Mouse (Mus musculus): ENCODE data around the gene Neu4. TPM values are rescaled to one million over a fixed set of nuclear protein-coding genes. Genes with fewer than 3 reads are reported as not detected.
A peak's percentile ranks its signal among the peaks of the same experiment; 100 is the strongest.
"Not testable (repeated sequence)": the region's sequence is repeated elsewhere in the genome, so short reads cannot be mapped to it uniquely, and the experiment has no call there.

Neu4 gene
- not detected for polyA plus RNA-seq (2021)

DNA sequence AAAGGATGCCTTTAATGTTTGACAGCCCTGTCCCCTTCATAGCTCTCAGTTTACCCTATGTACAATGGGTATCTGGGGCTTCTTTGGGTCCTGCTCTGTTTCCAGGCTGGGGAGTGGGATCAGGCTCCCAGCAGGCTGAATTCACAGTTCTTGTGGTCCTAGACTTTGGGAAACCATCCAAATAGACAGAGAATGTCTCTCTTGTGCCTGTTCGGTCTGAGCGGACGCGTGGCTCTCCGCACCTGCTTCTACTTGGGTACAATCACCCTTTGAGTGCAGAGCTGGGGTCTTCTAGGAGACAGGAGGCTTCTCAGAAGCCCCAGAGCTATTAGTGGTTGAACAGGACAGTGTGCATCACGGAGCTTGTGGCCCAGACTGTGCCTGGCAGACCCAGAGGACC lies at the start of gene Neu4:
TSS of gene Neu4 (plus strand) at position 301 of the 400 bp plus-strand sequence.
- ATAC-seq (no peak), DNase-seq (ENCODE audit: low read depth, low spot score) (no peak)
- ChIA-PET POLR2A (no interaction called here), CTCF (no interaction called here)
- no peak for TF ChIP-seq CTCF (IDR thresholded peaks at IDR 0.05)
- in situ Hi-C loops (cut with MboI; ENCODE audit: low pct_unique_long_range_greater_than_20kb), result no loop called here
- H3K27me3 ChIP-seq, result peaks cover 37% of the 10 kb centered on the region

DNA sequence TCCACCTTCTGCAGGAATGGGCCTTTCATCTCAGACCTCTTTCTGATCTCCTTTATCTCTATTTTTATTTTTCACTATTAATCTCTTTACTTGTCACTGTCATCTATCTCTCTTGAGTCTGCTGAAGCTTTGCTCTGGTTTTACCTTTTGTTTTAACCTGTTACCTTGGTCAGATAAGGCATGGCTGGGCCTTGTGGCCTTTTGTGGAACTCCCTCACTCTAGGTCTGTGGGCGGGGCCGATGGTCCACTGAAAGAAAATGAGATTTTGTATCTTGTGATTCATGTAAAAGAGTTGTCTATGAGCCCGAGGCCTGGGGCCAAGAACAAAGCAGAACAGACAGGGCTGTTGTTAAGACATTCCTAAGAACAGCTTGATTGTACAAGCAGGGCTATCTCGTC lies 49.5 kb upstream of the Neu4 start:
- DNase-seq (ENCODE audit: low read depth, low spot score); H3K27me3 ChIP-seq; POLR2A ChIA-PET; ATAC-seq; in situ Hi-C loops (cut with MboI; ENCODE audit: low pct_unique_long_range_greater_than_20kb); CTCF ChIA-PET: not testable (repeated sequence)

DNA sequence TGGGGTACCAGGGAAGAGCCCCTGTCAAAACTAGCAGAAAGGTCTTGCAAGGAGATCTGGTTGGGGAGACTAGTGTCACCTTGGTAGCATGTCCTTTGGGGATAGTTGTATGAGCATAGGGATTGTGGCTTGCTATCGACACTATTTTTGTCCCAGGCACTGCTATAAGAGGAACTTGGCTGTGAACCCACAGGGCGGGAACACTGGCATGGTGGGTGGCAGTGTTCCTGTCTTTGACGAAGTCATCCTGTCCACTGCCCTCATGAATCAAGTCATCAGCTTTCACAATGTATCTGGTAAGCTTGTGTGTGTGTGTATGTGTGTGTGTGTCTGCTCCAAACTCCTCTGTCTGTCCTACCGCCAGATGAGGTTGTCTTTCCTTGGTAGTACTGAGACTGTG lies 44.5 kb upstream of the Neu4 start:
- ATAC-seq; CTCF ChIA-PET; POLR2A ChIA-PET; in situ Hi-C loops (cut with MboI; ENCODE audit: low pct_unique_long_range_greater_than_20kb); DNase-seq (ENCODE audit: low read depth, low spot score); H3K27me3 ChIP-seq: not testable (repeated sequence)

DNA sequence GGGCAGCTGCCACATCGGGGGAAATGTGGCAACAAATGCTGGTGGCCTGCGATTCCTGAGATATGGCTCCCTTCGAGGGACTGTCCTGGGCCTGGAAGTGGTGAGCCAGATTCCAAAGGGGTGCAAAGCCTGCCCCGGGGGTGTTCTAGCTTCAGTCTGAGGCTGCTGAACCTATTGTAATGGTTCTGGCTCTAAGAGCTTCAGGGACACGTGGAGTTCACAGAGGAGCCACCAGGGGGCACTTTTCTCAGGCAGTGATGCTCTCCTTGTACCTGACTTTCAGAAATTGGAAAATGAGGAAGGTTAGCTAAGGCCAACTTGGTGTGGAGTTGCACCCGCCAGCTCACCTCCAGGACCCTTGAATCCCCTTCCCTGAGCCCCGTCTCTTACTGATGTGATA lies 42.0 kb upstream of the Neu4 start:
- CTCF ChIA-PET; POLR2A ChIA-PET; in situ Hi-C loops (cut with MboI; ENCODE audit: low pct_unique_long_range_greater_than_20kb); DNase-seq (ENCODE audit: low read depth, low spot score); H3K27me3 ChIP-seq: not testable (repeated sequence)
- ATAC-seq, result peak; percentile 58

DNA sequence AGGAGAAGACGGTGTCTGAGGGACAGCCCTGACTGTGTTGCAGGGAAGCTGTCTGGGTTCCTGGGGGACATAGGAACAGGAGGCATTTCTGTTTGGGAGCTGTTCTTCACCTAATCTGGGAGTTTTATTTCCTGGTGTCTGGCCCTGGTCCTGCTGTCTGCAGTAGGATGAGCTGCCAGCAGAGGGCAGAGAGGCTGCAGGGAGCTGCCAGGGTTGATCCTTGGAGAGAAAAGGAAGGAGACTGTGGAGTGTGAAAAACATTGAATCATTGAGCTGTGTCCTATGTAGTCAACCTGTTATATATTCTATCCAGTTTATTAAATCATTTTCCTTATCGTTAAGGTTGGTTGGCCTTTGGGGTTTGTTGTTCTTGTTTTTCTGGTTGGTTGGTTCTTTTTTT lies 39.3 kb upstream of the Neu4 start:
- in situ Hi-C loops (cut with MboI; ENCODE audit: low pct_unique_long_range_greater_than_20kb); CTCF ChIA-PET; DNase-seq (ENCODE audit: low read depth, low spot score); H3K27me3 ChIP-seq; POLR2A ChIA-PET: not testable (repeated sequence)
- ATAC-seq, result peak; percentile 93

DNA sequence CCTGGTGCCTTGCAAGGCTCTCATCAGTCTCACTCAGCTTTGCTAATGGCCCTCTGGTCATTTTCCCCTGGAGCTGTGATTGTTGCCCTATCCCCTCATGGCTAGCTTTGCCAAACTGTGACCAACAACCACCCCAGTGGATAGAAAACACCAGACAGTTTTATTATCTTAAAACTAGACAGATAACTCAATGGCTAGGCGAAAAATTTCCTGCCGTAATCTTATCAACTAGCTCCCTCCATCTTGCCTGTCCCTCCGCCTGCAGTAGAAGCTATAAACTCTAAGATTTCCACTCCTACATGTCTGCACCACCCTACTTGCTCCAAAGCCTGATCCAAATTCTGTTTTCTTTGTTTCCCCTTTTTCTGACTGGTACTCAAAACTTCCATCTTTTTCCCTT lies 34.1 kb upstream of the Neu4 start:
- in situ Hi-C loops (cut with MboI; ENCODE audit: low pct_unique_long_range_greater_than_20kb), result loop anchor here (5.0 kb wide), 1 partner anchor 91 kb away; no protein-coding TSS in a partner anchor
- ATAC-seq (no peak), DNase-seq (ENCODE audit: low read depth, low spot score) (no peak)
- H3K27me3 ChIP-seq, result no peaks in the 10 kb centered on the region
- POLR2A ChIA-PET, result no interaction called here
- CTCF ChIA-PET, result no interaction called here
- TF ChIP-seq CTCF (IDR thresholded peaks at IDR 0.05), result no peak

DNA sequence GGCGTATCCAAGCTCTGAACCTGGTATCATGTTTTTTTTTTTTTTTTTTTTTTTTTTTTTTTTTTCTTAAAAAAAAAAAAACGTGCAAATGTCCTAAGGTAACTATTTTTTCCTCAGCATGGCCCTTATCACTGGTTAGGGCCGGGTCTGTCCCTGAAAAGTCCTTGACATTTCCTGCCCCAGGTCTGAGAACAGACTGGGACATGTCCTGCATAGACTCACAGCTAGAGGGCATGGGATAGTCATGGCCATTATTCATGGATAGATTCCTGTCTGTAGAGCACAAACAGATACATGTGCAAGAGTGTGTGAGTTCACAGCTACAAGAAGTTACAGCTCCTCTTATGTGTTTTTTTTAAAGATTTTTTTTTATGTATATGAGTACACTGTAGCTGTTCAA lies 31.5 kb upstream of the Neu4 start:
- ATAC-seq (no peak), DNase-seq (ENCODE audit: low read depth, low spot score) (no peak)
- H3K27me3 ChIP-seq, result no peaks in the 10 kb centered on the region
- TF ChIP-seq CTCF (IDR thresholded peaks at IDR 0.05), result no peak
- ChIA-PET POLR2A (no interaction called here), CTCF (interaction anchor here (1.0 kb wide), 1 partner anchor 90 kb away, joined by 4 read pairs; no protein-coding TSS in a partner anchor)
- in situ Hi-C loops (cut with MboI; ENCODE audit: low pct_unique_long_range_greater_than_20kb), result loop anchor here (5.0 kb wide), 1 partner anchor 89 kb away; no protein-coding TSS in a partner anchor

DNA sequence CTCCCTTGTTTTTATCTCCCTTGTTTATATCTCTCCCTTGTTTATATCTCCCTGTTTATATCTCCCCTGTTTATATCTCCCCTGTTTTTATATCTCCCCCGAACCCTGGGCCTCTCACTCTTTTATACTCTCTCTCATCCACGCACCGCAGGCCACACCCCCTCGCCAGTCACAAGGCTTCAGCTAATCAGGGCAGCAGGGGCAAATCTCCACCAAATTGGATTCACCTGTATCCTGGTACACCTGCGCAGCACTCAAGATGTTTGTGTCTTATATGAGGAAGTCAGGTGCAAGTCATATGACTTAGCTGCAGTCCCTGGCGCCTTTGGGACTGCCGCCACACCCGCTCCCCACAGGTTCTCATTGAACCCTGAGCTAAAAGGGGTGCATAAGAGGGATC lies 30.0 kb upstream of the Neu4 start, which contains the start of gene Gal3st2c:
TSS of gene Gal3st2c (plus strand) at position 301 of the 400 bp plus-strand sequence.
- in situ Hi-C loops (cut with MboI; ENCODE audit: low pct_unique_long_range_greater_than_20kb); POLR2A ChIA-PET; H3K27me3 ChIP-seq; ATAC-seq; CTCF ChIA-PET; DNase-seq (ENCODE audit: low read depth, low spot score): not testable (repeated sequence)

DNA sequence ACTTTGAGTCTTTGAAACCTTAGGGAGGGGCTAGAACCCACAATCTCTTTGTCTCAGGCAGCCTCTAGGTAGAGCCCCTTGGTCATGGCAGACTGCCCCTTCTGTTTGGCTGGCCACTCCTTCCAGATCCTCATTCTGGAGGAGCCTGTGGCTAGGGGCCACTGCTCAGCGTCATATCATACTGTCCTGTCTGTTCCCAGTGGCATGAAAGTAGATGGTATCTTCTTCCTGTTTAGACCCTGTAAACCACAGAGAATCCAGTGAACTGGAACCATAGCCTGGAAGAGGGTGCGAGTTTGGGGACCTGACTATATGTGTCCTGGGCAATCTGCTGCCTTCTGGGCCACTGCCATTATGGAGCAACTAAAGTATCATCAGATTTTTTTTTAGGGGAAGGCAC lies 29.2 kb upstream of the Neu4 start:
- H3K27me3 ChIP-seq; POLR2A ChIA-PET; in situ Hi-C loops (cut with MboI; ENCODE audit: low pct_unique_long_range_greater_than_20kb); CTCF ChIA-PET; DNase-seq (ENCODE audit: low read depth, low spot score); ATAC-seq: not testable (repeated sequence)

DNA sequence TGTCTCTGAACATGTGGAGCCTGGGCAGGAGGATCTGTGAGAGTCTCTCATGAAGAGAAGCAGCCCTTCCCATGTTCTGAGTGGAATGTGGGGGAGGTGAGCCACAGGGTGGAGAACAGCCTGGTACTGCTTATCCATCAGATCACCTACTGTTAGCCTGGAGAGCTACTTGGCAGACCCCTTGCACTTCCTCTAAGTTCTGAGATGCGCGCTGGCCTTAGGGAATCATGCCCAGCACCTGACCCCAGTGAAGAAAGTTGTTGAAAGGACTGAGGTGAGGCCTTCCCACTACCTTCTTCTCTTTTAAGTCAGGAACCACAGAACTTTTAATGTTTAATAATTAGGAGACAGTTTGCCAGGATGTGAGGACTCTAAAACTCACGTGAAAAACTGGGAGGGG lies 28.8 kb upstream of the Neu4 start:
- in situ Hi-C loops (cut with MboI; ENCODE audit: low pct_unique_long_range_greater_than_20kb); ATAC-seq: not testable (repeated sequence)

DNA sequence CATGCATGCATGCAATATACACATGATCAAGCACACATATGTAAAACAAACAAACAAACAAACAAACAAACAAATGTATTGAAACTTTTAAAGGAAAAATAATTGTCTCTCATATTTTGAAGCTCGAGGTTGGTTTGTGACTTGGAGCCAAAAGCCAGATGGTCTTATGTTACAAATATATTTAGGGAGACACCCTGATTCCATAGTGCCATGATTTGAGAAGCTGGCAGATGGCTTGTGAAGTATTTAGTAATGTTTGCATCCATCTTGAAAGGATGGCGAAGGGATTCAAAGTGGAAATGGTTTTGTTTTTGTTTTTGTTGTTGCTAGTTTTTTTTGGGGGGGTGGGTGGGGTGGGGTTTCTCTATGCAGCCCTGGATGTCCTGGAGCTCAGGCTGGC lies 19.2 kb upstream of the Neu4 start:
- TF ChIP-seq CTCF (IDR thresholded peaks at IDR 0.05), result no peak
- ATAC-seq (no peak), DNase-seq (ENCODE audit: low read depth, low spot score) (no peak)
- ChIA-PET CTCF (no interaction called here), POLR2A (no interaction called here)
- in situ Hi-C loops (cut with MboI; ENCODE audit: low pct_unique_long_range_greater_than_20kb), result no loop called here
- no peaks in the 10 kb centered on the region for H3K27me3 ChIP-seq

More for the DNA sequence above, 28.8 kb upstream of the Neu4 start:
- CTCF ChIA-PET; DNase-seq (ENCODE audit: low read depth, low spot score); H3K27me3 ChIP-seq; POLR2A ChIA-PET: not testable (repeated sequence)

DNA sequence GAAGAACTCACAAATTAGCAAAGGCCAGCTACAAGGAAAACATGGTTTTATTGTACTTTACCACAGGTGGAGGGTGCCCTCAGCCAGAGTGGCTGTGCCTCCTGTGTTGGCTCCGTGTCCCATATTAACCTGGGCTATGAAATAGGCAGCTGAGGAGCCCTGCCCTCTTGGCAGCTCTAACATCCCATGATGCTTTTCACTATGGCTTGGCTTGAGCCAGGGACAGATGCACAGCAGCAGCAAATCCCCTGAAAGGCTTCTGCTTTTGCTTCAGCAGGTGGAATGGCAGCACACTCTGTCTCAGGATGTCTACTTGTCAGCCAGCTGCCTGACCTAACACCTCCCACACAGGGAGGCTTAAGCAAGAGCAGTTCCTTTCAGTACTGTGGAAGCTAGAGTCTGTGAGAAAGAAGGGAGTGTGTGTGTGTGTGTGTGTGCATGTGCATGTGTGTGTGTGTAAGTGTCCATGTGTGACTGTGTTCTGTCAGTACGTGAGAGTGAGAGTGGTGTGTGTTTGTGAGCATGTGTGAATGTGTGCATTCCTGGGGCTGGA lies 14.2 kb upstream of the Neu4 start:
- H3K27me3 ChIP-seq; CTCF ChIA-PET; POLR2A ChIA-PET; ATAC-seq; in situ Hi-C loops (cut with MboI; ENCODE audit: low pct_unique_long_range_greater_than_20kb); DNase-seq (ENCODE audit: low read depth, low spot score): not testable (repeated sequence)

DNA sequence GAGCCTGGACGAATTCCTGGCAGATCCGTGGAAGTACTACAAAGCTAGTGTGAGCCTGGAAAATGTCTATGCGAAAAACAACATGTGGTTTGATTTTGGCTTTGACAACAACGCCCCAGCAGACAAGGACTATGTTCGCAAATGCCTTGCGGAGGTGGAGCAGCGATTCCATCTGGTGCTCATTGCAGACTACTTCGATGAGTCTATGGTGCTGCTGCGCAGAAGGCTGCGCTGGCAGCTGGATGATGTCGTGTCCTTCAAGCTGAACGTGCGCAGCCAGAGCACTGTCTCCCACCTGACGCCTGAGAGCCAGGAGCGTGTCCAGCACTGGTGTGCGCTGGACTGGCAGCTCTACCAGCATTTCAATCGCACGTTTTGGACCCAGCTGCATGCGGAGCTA lies 11.4 kb upstream of the Neu4 start:
- H3K27me3 ChIP-seq; CTCF ChIA-PET; POLR2A ChIA-PET; DNase-seq (ENCODE audit: low read depth, low spot score); in situ Hi-C loops (cut with MboI; ENCODE audit: low pct_unique_long_range_greater_than_20kb); ATAC-seq: not testable (repeated sequence)

Measured in Patski (cell line).